ENCODE assay signal across 26 mouse cellular contexts in the genomic region with DNA sequence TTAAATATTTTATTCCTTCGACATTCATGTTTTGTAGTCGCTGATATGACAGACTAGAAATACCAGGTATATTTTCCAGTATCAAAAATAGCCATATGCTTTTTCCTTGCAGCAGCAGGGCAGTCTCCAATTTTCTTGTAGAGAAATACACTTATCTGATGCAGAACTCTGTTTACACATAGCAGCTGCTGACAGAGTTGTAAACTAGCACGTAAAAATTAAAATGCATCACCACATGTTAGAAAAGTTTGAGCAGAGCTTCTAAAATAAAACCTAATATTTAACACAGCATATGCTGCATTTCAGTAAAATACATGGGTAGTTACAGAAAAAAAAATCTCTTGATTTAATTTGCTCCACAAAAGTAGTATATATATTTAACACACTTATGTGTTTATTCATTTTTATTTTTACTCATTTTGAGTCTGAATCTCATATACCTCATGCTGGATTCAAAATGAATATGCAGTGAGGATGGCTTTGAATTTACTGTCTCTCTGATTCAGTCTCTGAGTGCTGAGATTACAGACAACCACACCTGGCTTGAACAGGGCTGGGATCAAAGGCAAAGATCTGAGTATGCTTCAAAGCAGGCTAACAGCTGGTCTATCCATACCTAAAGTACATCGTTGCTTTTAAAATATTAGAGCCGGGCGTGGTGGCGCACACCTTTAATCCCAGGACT.
DNase-seq lines count a peak whose midpoint lies in the region; ATAC-seq lines count a peak whose summit lies in the region.
"Had no signal": no experiment of that assay in that cellular context is flagged by ENCODE, and none has a peak within 500 bp of the region (broad histone marks: within the 10 kb centered on the region; RNA-seq: fewer than 3 reads in every experiment).

No protein-coding gene starts in this region.

- peak; percentile 75 for ATAC-seq in forebrain, embryonic 15.5 days (replicated peaks)
- ATAC-seq: activated CD4-positive, CD25-positive, alpha-beta regulatory T cell, adult 4 months; hindbrain, postnatal 0 days; intestine, embryonic 16.5 days had no signal

- H3K9me3 ChIP-seq in forebrain, embryonic 15.5 days = no peaks in the 10 kb centered on the region
- H3K9me3 ChIP-seq in forebrain, embryonic 10.5 days = no peaks in the 10 kb centered on the region
- H3K9me3 ChIP-seq: embryonic facial prominence, embryonic 12.5 days; embryonic facial prominence, embryonic 15.5 days; heart, embryonic 12.5 days; heart, embryonic 15.5 days had no signal

- peak overlapping the region; percentile 60 for H3K27ac ChIP-seq in forebrain, embryonic 15.5 days (replicated peaks)
- no peak overlapping the region for H3K27ac ChIP-seq in forebrain, embryonic 10.5 days
- H3K27ac ChIP-seq: embryonic facial prominence, embryonic 12.5 days; embryonic facial prominence, embryonic 15.5 days; heart, embryonic 15.5 days; hindbrain, embryonic 14.5 days; hindbrain, postnatal 0 days had no signal

- no peak overlapping the region for H3K4me3 ChIP-seq in forebrain, embryonic 15.5 days
- H3K4me3 ChIP-seq in forebrain, embryonic 10.5 days = no peak overlapping the region
- H3K4me3 ChIP-seq: embryonic facial prominence, embryonic 12.5 days; embryonic facial prominence, embryonic 15.5 days; heart, embryonic 12.5 days; heart, embryonic 15.5 days had no signal

- no peaks in the 10 kb centered on the region for H3K4me1 ChIP-seq in forebrain, embryonic 15.5 days
- no peaks in the 10 kb centered on the region for H3K4me1 ChIP-seq in forebrain, embryonic 10.5 days
- H3K4me1 ChIP-seq: embryonic facial prominence, embryonic 12.5 days; embryonic facial prominence, embryonic 15.5 days; heart, embryonic 12.5 days; heart, embryonic 15.5 days had no signal

- 83% methylated on average over 7 of the region's 7 CpGs for WGBS in forebrain, embryonic 15.5 days
- 91% methylated on average over 7 of the region's 7 CpGs for whole genome bisulfite sequencing in forebrain, embryonic 10.5 days

- no peak overlapping the region for H3K9ac ChIP-seq in forebrain, embryonic 15.5 days (replicated peaks)
- H3K9ac ChIP-seq: embryonic facial prominence, embryonic 12.5 days; embryonic facial prominence, embryonic 15.5 days; heart, embryonic 12.5 days; heart, embryonic 15.5 days; hindbrain, embryonic 14.5 days had no signal

- no peaks in the 10 kb centered on the region for H3K36me3 ChIP-seq in forebrain, embryonic 15.5 days
- H3K36me3 ChIP-seq in forebrain, embryonic 10.5 days (replicated peaks) = no peaks in the 10 kb centered on the region
- H3K36me3 ChIP-seq: embryonic facial prominence, embryonic 12.5 days; embryonic facial prominence, embryonic 15.5 days; heart, embryonic 12.5 days; heart, embryonic 15.5 days had no signal

- H3K27me3 ChIP-seq in forebrain, embryonic 15.5 days = no peaks in the 10 kb centered on the region
- H3K27me3 ChIP-seq in forebrain, embryonic 10.5 days (ENCODE audit: poor library complexity, severe bottlenecking) = no peaks in the 10 kb centered on the region
- H3K27me3 ChIP-seq: embryonic facial prominence, embryonic 12.5 days; embryonic facial prominence, embryonic 15.5 days; heart, embryonic 12.5 days; heart, embryonic 15.5 days had no signal

- DNase-seq in forebrain, embryonic 10.5 days (ENCODE audit: extremely low spot score, low spot score) = no peak
- DNase-seq in brain, adult 2 months (ENCODE audit: low read depth, low spot score) = peak; percentile 54
- DNase-seq in brain, embryonic 18.5 days (ENCODE audit: low read depth, low spot score) = peak; percentile 54
- DNase-seq in telencephalon, adult 2 months (ENCODE audit: low read depth, low spot score) = peak; percentile 47
- no peak for DNase-seq in thymus, postnatal 0 days (ENCODE audit: low spot score)
- no peak for DNase-seq in cerebellum, adult 11-12 months
- DNase-seq: adrenal gland, adult 8-10 months; adrenal gland, postnatal 25 days; cerebellum, adult 18-20 months; cerebellum, adult 9-11 months; cerebellum, postnatal 25 days; gastrocnemius, postnatal 25 days; heart, adult 18-20 months; heart, postnatal 10 days; heart, postnatal 4 days; kidney, adult 18-20 months; kidney, adult 9 months had no signal

- H3K4me2 ChIP-seq in forebrain, embryonic 15.5 days (replicated peaks) = no peak overlapping the region
- H3K4me2 ChIP-seq: embryonic facial prominence, embryonic 12.5 days; embryonic facial prominence, embryonic 15.5 days; heart, embryonic 12.5 days; heart, embryonic 15.5 days; hindbrain, embryonic 14.5 days had no signal

Comparison
In these comparisons a context has a peak if more than half of its experiments do, and no peak if none do; other contexts are left out.
1. DNase-seq: peak in brain, adult 2 months (single experiment), brain, embryonic 18.5 days (single experiment) and telencephalon, adult 2 months (single experiment); none in forebrain, embryonic 10.5 days (single experiment), thymus, postnatal 0 days (single experiment) and cerebellum, adult 11-12 months (single experiment).